Mouse (Mus musculus) midbrain, embryonic 10.5 days (tissue): ENCODE measurements at regions not wholly inside any gene's neighbourhood (a gene's known extent, or its start where the extent isn't known, plus 50 kb on each side); places are given as distances from the start of the nearest gene placed in this dataset.

Source experiments
- DNase-seq: peaks from one replicate; pipeline ENCODE4 v3.0.0-alpha.2; 2017; ENCODE audit warnings: low spot score
- H3K27ac ChIP-seq: fragments of 300-500 bp; sonication (generic); replicated peaks from 2 replicates; pipeline ENCODE4 v1.5.1; 2016; ENCODE audit warnings: mild to moderate bottlenecking
- H3K27me3 ChIP-seq: fragments of 300-500 bp; sonication (generic); 2 replicates; pipeline ENCODE4 v1.6.1; 2016; ENCODE audit warnings: low read depth, mild to moderate bottlenecking; ENCODE audit not compliant: poor library complexity, severe bottlenecking
- H3K36me3 ChIP-seq: fragments of 300-500 bp; sonication (generic); 2 replicates; pipeline ENCODE4 v1.6.1; 2016; ENCODE audit warnings: mild to moderate bottlenecking, moderate library complexity
- H3K4me1 ChIP-seq: fragments of 300-500 bp; sonication (generic); 2 replicates; pipeline ENCODE4 v1.6.1; 2016
- H3K4me3 ChIP-seq: fragments of 300-500 bp; sonication (generic); 2 replicates; pipeline ENCODE4 v1.5.1; 2016; ENCODE audit warnings: mild to moderate bottlenecking, moderate library complexity
- H3K9me3 ChIP-seq: fragments of 300-500 bp; sonication (generic); replicated peaks from 2 replicates; pipeline ENCODE4 v1.6.1; 2016; ENCODE audit warnings: mild to moderate bottlenecking
- WGBS: fragments of 180-500 bp; shearing (Covaris S2); methylation state at CpG from one replicate; pipeline ENCODE4 v1.1.7; 2016; 5-methylcytosine and 5-hydroxymethylcytosine counted together

GRCm38 (mm10) chr12:70617024-70617423, 164.1 kb downstream of the Tmx1 start:
- Histone ChIP-seq H3K27me3 (no peaks in the 10 kb centered on the region), H3K9me3 (no peaks in the 10 kb centered on the region), H3K36me3 (no peaks in the 10 kb centered on the region), H3K4me1 (peaks cover 6% of the 10 kb centered on the region), H3K4me3 (no peak overlapping the region), H3K27ac (no peak overlapping the region)
- DNase-seq, result no peak
- 81% methylated on average over 1 of the region's 1 CpGs for WGBS

GRCm38 (mm10) chr12:70617979-70618378, 165.1 kb downstream of the Tmx1 start:
- Histone ChIP-seq H3K9me3 (no peaks in the 10 kb centered on the region), H3K27ac (no peak overlapping the region), H3K36me3 (no peaks in the 10 kb centered on the region), H3K27me3 (no peaks in the 10 kb centered on the region), H3K4me3 (no peak overlapping the region), H3K4me1 (peaks cover 6% of the 10 kb centered on the region)
- 83% methylated on average over 3 of the region's 3 CpGs for WGBS
- DNase-seq, result no peak

- no peaks in the 10 kb centered on the region for H3K27me3 ChIP-seq
- WGBS, result 92% methylated on average over 2 of the region's 2 CpGs
- DNase-seq, result no peak
- no peaks in the 10 kb centered on the region for H3K36me3 ChIP-seq
- no peak overlapping the region for H3K4me3 ChIP-seq
- H3K27ac ChIP-seq, result no peak overlapping the region
- H3K9me3 ChIP-seq, result no peaks in the 10 kb centered on the region
- H3K4me1 ChIP-seq, result peaks cover 6% of the 10 kb centered on the region
These were observed 166.5 kb downstream of the Tmx1 start for GRCm38 (mm10) chr12:70619436-70619835.

GRCm38 (mm10) chr12:70622019-70622418, 169.1 kb downstream of the Tmx1 start:
- H3K4me3 ChIP-seq, result no peak overlapping the region
- no peak overlapping the region for H3K27ac ChIP-seq
- no peaks in the 10 kb centered on the region for H3K36me3 ChIP-seq
- no peaks in the 10 kb centered on the region for H3K4me1 ChIP-seq
- H3K9me3 ChIP-seq, result no peaks in the 10 kb centered on the region
- WGBS, result 72% methylated on average over 4 of the region's 4 CpGs
- no peaks in the 10 kb centered on the region for H3K27me3 ChIP-seq
- DNase-seq, result no peak

GRCm38 (mm10) chr12:70624298-70624980, 171.5 kb downstream of the Tmx1 start:
- H3K36me3 ChIP-seq, result no peaks in the 10 kb centered on the region
- WGBS, result 78% methylated on average over 9 of the region's 9 CpGs

GRCm38 (mm10) chr12:70627638-70628037, 174.7 kb downstream of the Tmx1 start:
- H3K27ac ChIP-seq, result no peak overlapping the region
- no peaks in the 10 kb centered on the region for H3K36me3 ChIP-seq
- no peak for DNase-seq
- peaks cover 11% of the 10 kb centered on the region; the same call in 1 of the 2 replicates for H3K4me1 ChIP-seq
- H3K27me3 ChIP-seq, result no peaks in the 10 kb centered on the region
- H3K4me3 ChIP-seq, result no peak overlapping the region
- WGBS, result 78% methylated on average over 7 of the region's 7 CpGs
- no peaks in the 10 kb centered on the region for H3K9me3 ChIP-seq

More at GRCm38 (mm10) chr12:70624298-70624980, 171.5 kb downstream of the Tmx1 start:
- Histone ChIP-seq H3K27me3 (no peaks in the 10 kb centered on the region), H3K4me3 (no peak overlapping the region), H3K4me1 (0 out of 2 replicates have a peak, but pooled peaks cover 5% of the 10 kb centered on the region), H3K27ac (no peak overlapping the region), H3K9me3 (no peaks in the 10 kb centered on the region)
- DNase-seq, result no peak

GRCm38 (mm10) chr12:70628384-70629365, 175.8 kb downstream of the Tmx1 start:
- H3K4me1 ChIP-seq, result peaks cover 11% of the 10 kb centered on the region; the same call in 1 of the 2 replicates
- 91% methylated on average over 21 of the region's 21 CpGs for WGBS
- H3K9me3 ChIP-seq, result no peaks in the 10 kb centered on the region
- no peak for DNase-seq
- no peaks in the 10 kb centered on the region for H3K36me3 ChIP-seq
- no peak overlapping the region for H3K4me3 ChIP-seq
- no peaks in the 10 kb centered on the region for H3K27me3 ChIP-seq
- no peak overlapping the region for H3K27ac ChIP-seq

GRCm38 (mm10) chr12:70629371-70629770, 176.5 kb downstream of the Tmx1 start:
- Histone ChIP-seq H3K4me3 (no peak overlapping the region), H3K4me1 (peaks cover 11% of the 10 kb centered on the region; the same call in 1 of the 2 replicates), H3K27ac (no peak overlapping the region), H3K36me3 (no peaks in the 10 kb centered on the region), H3K9me3 (no peaks in the 10 kb centered on the region), H3K27me3 (no peaks in the 10 kb centered on the region)
- WGBS, result 92% methylated on average over 5 of the region's 5 CpGs
- no peak for DNase-seq

- WGBS, result 70% methylated on average over 6 of the region's 6 CpGs
- no peak overlapping the region for H3K27ac ChIP-seq
These were observed 178.4 kb downstream of the Tmx1 start for GRCm38 (mm10) chr12:70631281-70631680.

GRCm38 (mm10) chr12:70633194-70633593, 180.3 kb downstream of the Tmx1 start:
- H3K36me3 ChIP-seq, result no peaks in the 10 kb centered on the region
- no peak for DNase-seq
- 76% methylated on average over 4 of the region's 4 CpGs for WGBS
- no peaks in the 10 kb centered on the region for H3K27me3 ChIP-seq
- peaks cover 6% of the 10 kb centered on the region; the same call in 1 of the 2 replicates for H3K4me1 ChIP-seq
- H3K27ac ChIP-seq, result no peak overlapping the region
- H3K4me3 ChIP-seq, result no peak overlapping the region
- H3K9me3 ChIP-seq, result no peaks in the 10 kb centered on the region

More at GRCm38 (mm10) chr12:70631281-70631680, 178.4 kb downstream of the Tmx1 start:
- Histone ChIP-seq H3K4me1 (peaks cover 11% of the 10 kb centered on the region; the same call in 1 of the 2 replicates), H3K9me3 (no peaks in the 10 kb centered on the region), H3K36me3 (no peaks in the 10 kb centered on the region), H3K4me3 (no peak overlapping the region), H3K27me3 (no peaks in the 10 kb centered on the region)
- DNase-seq, result no peak

- H3K4me1 ChIP-seq, result peaks cover 6% of the 10 kb centered on the region; the same call in 1 of the 2 replicates
- no peaks in the 10 kb centered on the region for H3K27me3 ChIP-seq
- DNase-seq, result no peak
- no peaks in the 10 kb centered on the region for H3K36me3 ChIP-seq
- no peaks in the 10 kb centered on the region for H3K9me3 ChIP-seq
- 80% methylated on average over 13 of the region's 13 CpGs for WGBS
- no peak overlapping the region for H3K27ac ChIP-seq
- no peak overlapping the region for H3K4me3 ChIP-seq
These were observed 180.9 kb downstream of the Tmx1 start for GRCm38 (mm10) chr12:70633622-70634365.

- Histone ChIP-seq H3K4me1 (peaks cover 6% of the 10 kb centered on the region; the same call in 1 of the 2 replicates), H3K36me3 (no peaks in the 10 kb centered on the region), H3K27me3 (no peaks in the 10 kb centered on the region), H3K4me3 (no peak overlapping the region), H3K9me3 (no peaks in the 10 kb centered on the region), H3K27ac (no peak overlapping the region)
- 90% methylated on average over 7 of the region's 7 CpGs for WGBS
- DNase-seq, result no peak
These were observed 183.1 kb downstream of the Tmx1 start for GRCm38 (mm10) chr12:70635997-70636396.
